Mouse (Mus musculus) megakaryocyte progenitor cell, adult 5-6 weeks (primary cell): Measurements from ENCODE around the gene Zfp663. TPM values are rescaled to one million over a fixed set of nuclear protein-coding genes. Genes with fewer than 3 reads are reported as not detected.

Experiments used
- total RNA-seq, 2 experiments: library from RNA; stranded (forward) in 1 of 2; stranded (reverse) in 1 of 2; fragments of 157-497, 149-512 nt in 1 of 2; fragments of 200-1000 nt in 1 of 2; gene quantifications; 2 replicates each; pipeline versions ENCODE4 v1.2.3 to v1.2.4; 2015 to 2017

Gene Zfp663
- total RNA-seq, 2 experiments from 2014 or later, result not detected

Other genes with a start within 250 kb of the Zfp663 start
- not detected in 2 replicates for gene Cdh22, start 133.9 kb downstream of the Zfp663 start, total RNA-seq (2015)
- gene Cdh22, start 133.9 kb downstream of the Zfp663 start, total RNA-seq (2017), result not detected in 2 replicates
- gene Slc35c2, start 80.9 kb downstream of the Zfp663 start, total RNA-seq (2015), result 45.9 and 57.3 TPM in 2 replicates
- gene Slc35c2, start 80.9 kb downstream of the Zfp663 start, total RNA-seq (2017), result 64.5 and 76.7 TPM in 2 replicates
- 45.9 and 49.3 TPM in 2 replicates for gene Elmo2, start 42.2 kb downstream of the Zfp663 start, total RNA-seq (2015)
- gene Elmo2, start 42.2 kb downstream of the Zfp663 start, total RNA-seq (2017), result 30.6 and 32.2 TPM in 2 replicates
- not detected in 2 replicates for gene Zfp334, start 19.5 kb upstream of the Zfp663 start, total RNA-seq (2015)
- not detected in 2 replicates for gene Zfp334, start 19.5 kb upstream of the Zfp663 start, total RNA-seq (2017)
- not detected in 2 replicates for gene Ocstamp, start 31.7 kb upstream of the Zfp663 start, total RNA-seq (2015)
- not detected in 2 replicates for gene Ocstamp, start 31.7 kb upstream of the Zfp663 start, total RNA-seq (2017)
- gene Slc13a3, start 104.5 kb upstream of the Zfp663 start, total RNA-seq (2015), result 0.15 TPM in 1 of 2 replicates, not detected in the other
- 0.08 TPM in 1 of 2 replicates, not detected in the other for gene Slc13a3, start 104.5 kb upstream of the Zfp663 start, total RNA-seq (2017)
- gene Trp53rka, start 124.6 kb upstream of the Zfp663 start, total RNA-seq (2015), result 6.7 and 9.4 TPM in 2 replicates
- 7.6 and 8.6 TPM in 2 replicates for gene Trp53rka, start 124.6 kb upstream of the Zfp663 start, total RNA-seq (2017)
- gene Slc2a10, start 135.1 kb upstream of the Zfp663 start, total RNA-seq (2015), result 0.05 and 0.12 TPM in 2 replicates
- 0.21 and 0.57 TPM in 2 replicates for gene Slc2a10, start 135.1 kb upstream of the Zfp663 start, total RNA-seq (2017)
- gene Eya2, start 226.3 kb upstream of the Zfp663 start, total RNA-seq (2015), result 1.7 TPM in 2 replicates
- gene Eya2, start 226.3 kb upstream of the Zfp663 start, total RNA-seq (2017), result 0.33 and 1.8 TPM in 2 replicates